Mouse (Mus musculus) brain, embryonic 14.5 days (tissue): ENCODE results near the gene Myt1.

ENCODE experiments used
- CTCF ChIP-seq: fragments of 200-500 bp; IDR thresholded peaks from 2 replicates; pipeline ENCODE4 v1.5.1; 2012; ENCODE audit warnings: inconsistent platforms, mild to moderate bottlenecking, moderate library complexity, borderline replicate concordance; ENCODE audit not compliant: insufficient read depth, insufficient read length; ENCODE audit errors: extremely low read depth
- POLR2A ChIP-seq: fragments of 200-500 bp; IDR thresholded peaks from 2 replicates; pipeline ENCODE4 v1.6.1; 2012; ENCODE audit warnings: mild to moderate bottlenecking, inconsistent platforms, borderline replicate concordance; ENCODE audit not compliant: poor library complexity, insufficient read depth, insufficient read length, severe bottlenecking; ENCODE audit errors: extremely low read depth

GRCm38 (mm10) chr2:181716991-181717390 is 46.1 kb upstream of the Myt1 start:
- no peak for TF ChIP-seq CTCF
- TF ChIP-seq POLR2A, result no peak
